15 mouse cellular contexts compared by ENCODE assay signal in genomic region chr7:74545498-74545990, GRCm38 (mm10).
"Had no signal": no experiment of that assay in that cellular context is flagged by ENCODE, and none has a peak within 500 bp of the region (broad histone marks: within the 10 kb centered on the region; RNA-seq: fewer than 3 reads in every experiment).

No protein-coding gene starts in this region.

- DNase-seq: lung, adult 2 months; lung, postnatal 14 days; lung, postnatal 36 days; right cerebral cortex, postnatal 14 days; thymus, adult 2 months; thymus, postnatal 25 days; thymus, postnatal 4 days had no signal

- H3K27me3 ChIP-seq: lung, embryonic 15.5 days; megakaryocyte, embryonic 14.5 days; midbrain, embryonic 13.5 days; midbrain, embryonic 15.5 days; neural tube, embryonic 12.5 days; stomach, embryonic 15.5 days had no signal

- H3K36me3 ChIP-seq: lung, embryonic 15.5 days; midbrain, embryonic 13.5 days; midbrain, embryonic 15.5 days; neural tube, embryonic 12.5 days; stomach, embryonic 15.5 days had no signal

- H3K4me3 ChIP-seq: lung, embryonic 15.5 days; megakaryocyte, embryonic 14.5 days; midbrain, embryonic 13.5 days; midbrain, embryonic 15.5 days; neural tube, embryonic 12.5 days; stomach, embryonic 15.5 days had no signal

- H3K4me1 ChIP-seq: lung, embryonic 15.5 days; neural tube, embryonic 12.5 days; stomach, embryonic 15.5 days had no signal

- H3K27ac ChIP-seq: lung, embryonic 15.5 days; macrophage; midbrain, embryonic 13.5 days; midbrain, embryonic 15.5 days; neural tube, embryonic 12.5 days; stomach, embryonic 15.5 days; stomach, postnatal 0 days had no signal
